Mouse (Mus musculus): ENCODE measurements at regions not wholly inside any gene's neighbourhood (a gene's known extent, or its start where the extent isn't known, plus 50 kb on each side); places are given as distances from the start of the nearest gene placed in this dataset.
A peak's percentile ranks its signal among the peaks of the same experiment; 100 is the strongest.

DNA sequence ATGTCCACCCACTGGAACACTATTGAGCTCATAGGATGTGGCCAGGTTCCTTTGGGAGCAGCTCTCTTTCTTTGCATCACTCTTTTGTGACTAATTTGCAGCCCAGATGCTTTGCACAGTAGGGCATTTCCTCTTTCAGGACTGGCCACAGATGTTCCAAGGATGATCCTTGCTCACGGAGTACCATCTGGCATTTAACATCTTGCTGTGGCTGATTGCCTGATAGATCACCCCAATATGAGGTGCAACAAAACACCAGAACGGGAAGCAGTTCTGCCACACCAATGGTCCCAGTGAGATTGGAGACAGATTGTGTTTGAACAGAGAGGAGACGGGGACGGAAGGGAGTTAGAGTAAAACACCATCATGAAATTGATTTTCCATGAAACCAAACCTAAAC, 423.0 kb downstream of the Rwdd3 start:
- DNase-seq (ENCODE audit: low spot score in 2 of 2), result no peak

DNA sequence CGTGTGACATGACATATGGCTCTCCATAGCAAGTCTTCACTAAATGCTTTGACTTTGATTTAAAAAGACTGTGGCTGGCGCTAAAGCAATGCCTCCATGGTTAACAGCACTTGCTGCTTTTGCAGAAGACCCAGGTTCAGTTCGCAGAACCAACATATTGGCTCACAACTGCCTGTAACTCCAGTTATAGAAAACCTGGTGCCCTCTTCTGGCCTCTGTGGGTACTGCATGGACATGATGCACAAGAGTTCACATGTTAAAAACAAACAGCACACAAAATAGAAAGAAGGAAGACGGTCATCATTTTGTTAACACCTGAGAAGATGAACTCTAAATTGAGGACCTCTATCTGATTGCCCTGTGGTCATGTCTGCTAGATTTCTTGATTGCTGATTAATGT, 423.8 kb downstream of the Rwdd3 start:
- peak in 1 of 2 experiments; percentile 28 for DNase-seq (ENCODE audit: low spot score in 2 of 2)

DNA sequence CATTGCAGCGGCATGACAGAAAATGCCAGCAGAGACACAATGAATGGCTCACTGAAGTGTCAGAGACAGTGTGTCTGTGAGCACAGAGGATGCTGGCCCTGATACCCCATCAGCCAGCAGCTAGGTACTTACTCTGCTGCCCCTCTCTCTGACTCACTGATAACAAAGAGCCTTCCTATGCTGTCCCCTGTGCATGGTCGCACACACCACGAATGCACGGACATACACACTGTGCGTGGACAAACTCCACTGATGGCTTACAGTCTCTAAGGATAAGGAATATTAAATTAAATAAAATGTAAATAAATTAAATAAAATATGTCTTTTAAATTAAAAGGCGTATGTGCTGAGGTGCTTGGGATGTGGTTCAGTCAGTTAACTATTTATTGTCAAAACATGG, 438.2 kb downstream of the Rwdd3 start:
- no peak for DNase-seq (ENCODE audit: low spot score in 2 of 2)

DNA sequence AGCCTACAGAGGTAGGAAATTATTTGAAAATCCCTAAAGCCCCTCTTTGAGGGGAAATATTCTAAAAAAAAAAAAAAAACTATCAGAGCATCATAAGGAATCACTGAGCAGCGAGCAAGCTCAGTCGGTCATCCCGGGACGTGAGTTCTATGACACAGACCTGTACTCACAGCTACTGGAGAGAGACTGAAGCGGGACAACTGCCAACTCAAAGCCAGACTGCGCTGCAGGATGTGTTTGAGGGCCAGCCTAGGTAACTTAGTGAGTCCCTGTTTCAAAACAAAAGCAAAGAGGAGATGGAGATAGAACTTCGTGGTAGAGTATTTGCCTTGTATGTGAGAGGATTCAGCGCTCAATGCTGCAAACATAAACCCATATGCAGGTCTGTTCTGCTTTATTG, 439.1 kb downstream of the Rwdd3 start:
- no peak for DNase-seq (ENCODE audit: low spot score in 2 of 2)

DNA sequence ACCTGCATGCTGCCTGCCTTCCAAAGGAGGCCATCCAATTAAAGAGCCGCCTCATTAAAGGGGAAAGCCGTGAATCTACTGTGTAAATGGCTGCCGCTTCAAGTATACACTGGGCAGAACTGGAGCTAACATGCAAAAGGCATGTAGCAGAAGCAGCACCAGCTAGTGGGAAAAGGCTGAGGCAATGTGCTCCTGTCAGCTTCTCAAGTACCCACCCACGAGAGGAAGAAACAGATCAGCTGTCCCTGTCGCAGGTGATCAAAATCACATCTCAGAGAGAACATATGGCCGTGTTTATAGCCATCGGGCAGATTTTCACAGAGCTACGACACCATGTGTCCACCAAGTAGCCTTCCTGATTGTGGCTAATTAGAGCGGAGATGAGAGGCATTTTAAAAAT, 440.2 kb downstream of the Rwdd3 start:
- peak; percentile 27 to 50 for DNase-seq (ENCODE audit: low spot score in 2 of 2)

DNA sequence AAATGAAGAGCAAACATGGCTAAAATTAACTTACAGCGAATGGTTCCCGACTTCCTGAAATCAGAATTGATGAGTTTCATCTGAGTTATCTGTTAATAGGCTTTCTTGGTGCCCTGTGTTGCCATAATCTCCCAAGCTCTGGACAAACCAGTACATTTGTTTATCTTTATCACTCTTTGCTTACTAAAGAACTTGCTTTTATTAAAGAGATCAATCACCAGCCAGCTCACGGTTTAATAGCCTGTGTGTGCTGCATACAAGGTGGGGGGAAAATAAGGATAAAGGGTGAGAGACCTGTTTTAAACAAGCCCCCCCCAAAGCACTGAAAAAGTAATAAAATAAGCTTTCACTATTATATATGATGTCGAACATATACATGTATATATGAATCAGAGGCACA, 441.3 kb downstream of the Rwdd3 start:
- DNase-seq (ENCODE audit: low spot score in 2 of 2), result no peak

DNA sequence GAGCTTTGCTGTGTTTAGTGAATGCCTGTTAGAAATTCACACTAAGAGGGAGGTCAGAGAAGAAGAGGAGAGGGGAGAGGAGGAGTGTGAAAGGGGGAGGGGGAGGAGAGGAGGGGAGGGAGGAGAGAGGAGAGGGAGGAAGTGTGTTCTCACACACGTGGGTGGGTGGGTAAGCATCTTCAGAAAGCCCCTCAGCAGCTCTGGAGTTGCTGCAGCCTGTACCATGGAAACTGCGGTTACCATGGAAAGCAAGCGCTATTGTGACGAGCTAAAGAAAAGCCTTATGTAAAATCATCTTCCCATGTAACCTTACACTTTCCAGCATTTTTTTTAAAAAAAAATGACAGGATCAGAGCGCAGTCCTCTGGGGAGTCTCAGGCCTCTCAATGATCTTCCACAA, 441.8 kb downstream of the Rwdd3 start:
- peak; percentile 79 to 92 for DNase-seq (ENCODE audit: low spot score in 2 of 2)

DNA sequence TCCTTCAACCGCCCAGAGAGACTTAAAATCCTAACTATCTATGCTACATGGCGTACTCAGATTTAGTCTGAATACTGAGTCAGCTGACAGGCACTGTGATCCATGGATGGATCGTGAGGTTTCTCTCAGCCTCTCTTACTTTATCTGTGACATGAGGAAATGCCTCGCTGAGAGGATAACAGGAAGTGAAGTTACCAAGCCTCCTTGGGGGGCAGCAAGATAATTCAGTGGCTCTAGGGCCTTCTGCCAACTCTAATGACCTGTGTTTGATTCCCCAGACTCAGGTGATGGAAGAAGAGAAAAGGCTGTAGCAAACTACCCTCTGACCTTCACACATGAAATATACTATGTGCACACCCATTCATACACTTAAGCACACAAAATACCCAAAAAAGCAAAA, 486.3 kb downstream of the Rwdd3 start:
- DNase-seq (ENCODE audit: low spot score in 2 of 2), result no peak

DNA sequence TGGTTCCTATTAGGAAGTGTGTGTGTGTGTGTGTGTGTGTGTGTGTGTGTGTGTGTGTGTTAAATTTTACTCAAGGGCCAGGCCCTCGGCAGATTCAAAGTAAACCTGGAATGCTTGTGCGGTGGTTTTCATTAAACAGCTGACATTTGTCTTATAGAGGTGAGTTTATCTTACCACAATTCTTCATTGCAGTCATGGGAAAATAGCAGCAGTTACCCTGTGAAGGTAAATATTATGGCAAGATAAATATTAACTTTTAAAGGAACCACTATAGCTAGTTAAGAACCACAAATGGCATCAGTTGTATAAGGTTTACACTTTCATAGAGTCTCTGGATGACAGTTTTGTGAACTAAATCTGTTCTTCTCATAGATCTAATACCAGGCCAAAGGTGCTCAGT, 495.6 kb downstream of the Rwdd3 start:
- no peak for DNase-seq (ENCODE audit: low spot score in 2 of 2)

DNA sequence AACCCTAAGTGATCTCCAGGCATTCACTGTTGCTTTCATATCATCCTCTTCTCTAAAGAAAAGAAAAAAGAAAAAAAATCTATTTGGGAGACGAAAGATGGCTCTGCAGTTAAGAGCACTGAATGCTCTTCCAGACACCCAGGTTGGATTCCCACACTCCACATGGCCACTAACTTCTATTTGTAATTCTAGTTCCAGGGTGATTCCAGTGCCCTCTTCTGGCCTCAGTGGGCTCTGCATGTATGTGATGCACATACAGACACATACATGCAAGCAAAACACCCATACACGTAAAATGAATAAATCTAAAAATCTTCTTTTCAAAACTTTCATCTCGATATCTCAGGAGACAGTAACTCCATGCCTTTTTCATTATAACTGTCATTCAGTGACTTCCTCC, 502.8 kb downstream of the Rwdd3 start:
- peak in 1 of 2 experiments; percentile 21 for DNase-seq (ENCODE audit: low spot score in 2 of 2)

DNA sequence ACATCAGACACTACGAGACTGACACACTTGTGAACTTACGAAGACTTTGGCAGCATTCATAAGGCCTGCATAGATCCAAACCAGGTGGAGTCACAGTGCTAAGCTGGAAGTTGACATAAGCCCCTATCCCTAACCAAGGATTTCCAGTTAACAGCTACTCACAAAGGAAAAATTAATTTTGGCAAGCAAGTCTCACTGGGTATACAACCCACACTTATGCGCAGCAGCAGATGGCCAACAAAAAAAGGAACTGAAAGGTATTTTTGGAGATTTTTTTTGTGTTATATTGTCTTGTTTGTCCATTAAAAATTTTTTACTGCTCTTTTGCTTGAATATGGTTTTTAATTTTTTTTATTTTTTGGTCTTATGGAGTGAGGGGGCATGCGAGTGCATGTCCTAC, 509.0 kb downstream of the Rwdd3 start:
- peak in 1 of 2 experiments; percentile 27 for DNase-seq (ENCODE audit: low spot score in 2 of 2)

DNA sequence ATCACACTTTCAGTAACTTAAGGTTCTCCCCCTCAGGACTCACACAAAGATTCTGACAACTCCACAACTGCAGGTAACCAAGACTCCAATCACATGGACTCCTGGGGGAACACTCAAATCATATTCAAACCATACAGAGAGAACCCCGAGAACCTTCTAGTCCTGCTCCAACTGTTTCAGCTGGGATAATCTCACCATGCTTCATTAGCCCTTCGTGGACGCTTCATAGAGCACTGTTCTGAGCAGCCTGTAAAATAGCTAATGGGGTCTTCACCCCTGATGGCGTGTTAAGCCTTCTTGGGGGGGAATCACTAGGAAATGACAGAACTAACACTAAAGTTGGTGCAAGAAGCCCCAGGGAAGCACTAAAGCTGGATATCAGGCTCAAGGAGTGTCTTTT, 510.7 kb downstream of the Rwdd3 start:
- no peak for DNase-seq (ENCODE audit: low spot score in 2 of 2)

DNA sequence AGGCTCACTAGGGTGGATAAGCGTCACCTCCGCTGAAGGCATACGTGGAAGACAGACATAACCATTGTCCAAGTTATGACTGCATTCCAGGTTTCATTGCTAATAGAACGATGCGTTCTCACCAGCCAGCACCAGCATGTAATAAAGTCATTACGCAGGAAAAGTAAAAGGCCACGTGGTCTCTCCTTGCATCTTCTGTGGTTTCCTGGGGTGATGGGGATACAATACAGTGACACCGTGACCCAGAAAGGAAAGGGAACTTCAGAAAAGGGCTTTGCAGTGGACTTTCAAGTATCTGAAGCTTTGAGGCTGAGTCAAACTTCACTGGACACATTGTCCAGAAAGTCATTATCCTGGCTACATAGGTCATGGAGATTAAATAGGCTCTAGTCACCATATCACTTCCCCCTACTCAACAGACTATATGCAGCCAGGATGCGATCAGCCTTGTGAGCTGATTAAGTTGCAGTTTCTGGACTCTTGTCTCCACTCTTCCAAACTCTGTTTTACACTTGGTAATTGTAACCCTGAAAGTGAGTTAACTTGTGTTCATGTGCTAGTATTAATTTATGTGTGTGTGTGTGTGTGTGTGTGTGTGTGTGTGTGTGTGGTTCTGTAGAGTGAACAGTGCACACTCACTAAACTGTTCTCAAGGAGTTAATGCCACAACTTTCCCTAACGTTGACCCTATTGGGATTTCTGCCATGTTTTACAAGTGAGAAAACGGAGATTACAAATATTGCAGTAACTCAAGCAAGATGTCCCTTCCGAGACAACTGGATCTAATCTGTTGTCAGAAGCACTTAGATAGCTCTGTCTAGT, 522.2 kb downstream of the Rwdd3 start:
- DNase-seq (ENCODE audit: low spot score in 2 of 2), result no peak

DNA sequence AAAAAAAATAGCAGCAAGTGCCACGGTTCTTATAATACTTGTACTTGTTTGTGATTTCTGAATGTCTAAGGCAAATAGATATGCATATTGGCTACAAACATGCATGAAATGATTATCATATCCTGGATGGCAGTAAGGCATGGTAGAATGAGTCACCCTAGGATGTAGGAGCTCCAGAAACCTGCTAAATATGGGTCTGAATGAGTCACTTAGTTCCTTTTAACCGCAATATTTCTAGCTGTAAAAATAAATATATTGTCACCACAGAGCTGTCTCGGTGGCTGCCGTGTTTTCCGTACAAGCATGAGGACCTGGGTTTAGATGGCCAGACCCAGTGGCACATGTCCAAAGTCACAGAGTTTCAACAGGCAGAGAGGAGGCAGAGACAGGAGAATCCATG, 523.1 kb downstream of the Rwdd3 start:
- no peak for DNase-seq (ENCODE audit: low spot score in 2 of 2)

DNA sequence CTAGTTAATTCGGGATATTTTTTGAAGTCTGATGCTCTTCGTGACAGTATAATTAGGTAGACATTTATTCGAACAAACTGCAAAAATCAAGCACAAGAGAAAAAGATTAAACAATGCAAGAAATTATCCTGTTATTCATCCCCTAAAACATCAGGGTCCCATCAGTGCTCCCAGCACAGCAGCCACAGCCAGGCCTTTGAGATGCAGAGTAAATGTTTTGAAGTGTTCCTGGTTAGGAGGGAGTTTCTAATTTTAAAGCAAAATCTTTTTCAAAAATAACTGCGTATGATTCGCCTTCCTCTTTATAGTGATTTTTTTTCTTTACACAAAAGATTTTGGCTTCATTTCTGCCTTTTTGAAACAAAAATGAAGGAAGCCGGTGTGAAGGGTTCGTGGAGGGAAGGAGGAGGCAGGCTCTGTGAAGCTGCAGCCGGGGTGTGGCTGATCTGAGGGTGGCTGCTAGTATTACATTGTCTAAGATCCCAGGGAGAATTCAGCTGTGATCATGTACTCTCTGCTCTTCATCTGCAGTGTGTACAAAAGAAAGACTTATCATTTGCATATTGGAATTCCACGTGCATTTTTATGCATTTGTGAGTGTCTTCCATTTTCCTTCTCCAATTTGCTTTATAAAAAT, 534.7 kb downstream of the Rwdd3 start:
- peak; percentile 43 for DNase-seq (ENCODE audit: low spot score in 2 of 2)

DNA sequence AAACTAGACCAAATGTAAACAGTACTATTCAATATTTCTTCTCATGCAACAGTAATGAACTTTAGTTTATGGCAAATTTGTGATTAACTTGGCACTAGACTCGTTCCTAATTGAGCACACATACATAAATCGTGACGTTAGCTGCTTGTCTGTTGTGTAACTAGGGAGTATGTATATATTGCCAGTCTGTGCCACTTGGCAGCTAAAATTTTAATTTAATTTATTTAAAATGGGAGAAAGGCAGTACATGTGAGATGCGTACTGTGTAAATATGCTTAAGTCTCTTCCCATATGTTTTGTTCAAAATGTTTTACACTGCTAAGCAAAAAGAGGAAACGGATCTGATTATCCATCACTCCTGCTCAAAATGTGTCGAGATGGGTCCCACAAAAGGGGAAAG, 553.1 kb downstream of the Rwdd3 start:
- no peak for DNase-seq (ENCODE audit: low spot score in 2 of 2)

DNA sequence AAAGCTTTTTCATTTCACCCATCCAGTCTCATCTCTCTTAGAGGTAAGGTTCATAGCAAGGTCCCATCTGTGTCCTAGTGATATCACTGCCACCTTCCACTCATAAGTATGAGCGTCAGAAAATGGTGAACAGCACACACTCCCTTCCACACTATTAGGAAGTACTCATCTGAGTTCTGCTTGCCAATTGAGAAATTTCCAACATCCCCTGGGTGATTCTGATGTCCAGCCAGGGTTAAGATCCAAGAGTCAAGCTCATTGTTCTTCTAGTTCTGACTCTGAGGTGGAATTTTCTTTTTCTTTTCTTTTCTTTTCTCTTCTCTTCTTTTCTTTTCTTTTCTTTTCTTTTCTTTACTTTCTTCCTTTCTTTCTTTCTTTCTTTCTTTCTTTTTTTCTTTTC, 577.3 kb downstream of the Rwdd3 start:
- no peak for DNase-seq (ENCODE audit: low spot score in 2 of 2)

DNA sequence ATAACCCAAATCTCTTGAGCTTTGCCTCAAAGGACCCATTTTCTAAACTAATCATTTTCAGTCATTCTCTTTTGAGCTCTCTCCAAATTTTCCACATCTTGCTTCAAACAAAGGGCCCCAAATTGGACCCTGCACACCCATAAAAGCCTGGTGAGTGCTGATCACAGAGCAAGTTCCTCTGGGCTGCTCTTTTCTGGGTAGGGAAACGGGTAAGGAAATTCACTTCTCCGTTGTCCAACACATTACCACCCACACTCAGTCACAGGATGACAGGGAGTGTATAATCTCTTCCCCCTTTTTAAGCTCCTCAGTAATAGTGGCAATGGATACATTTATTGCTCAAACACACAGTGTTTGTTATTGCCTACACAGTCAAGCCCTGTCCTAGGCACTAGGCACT, 580.3 kb downstream of the Rwdd3 start:
- DNase-seq (ENCODE audit: low spot score in 2 of 2), result no peak

DNA sequence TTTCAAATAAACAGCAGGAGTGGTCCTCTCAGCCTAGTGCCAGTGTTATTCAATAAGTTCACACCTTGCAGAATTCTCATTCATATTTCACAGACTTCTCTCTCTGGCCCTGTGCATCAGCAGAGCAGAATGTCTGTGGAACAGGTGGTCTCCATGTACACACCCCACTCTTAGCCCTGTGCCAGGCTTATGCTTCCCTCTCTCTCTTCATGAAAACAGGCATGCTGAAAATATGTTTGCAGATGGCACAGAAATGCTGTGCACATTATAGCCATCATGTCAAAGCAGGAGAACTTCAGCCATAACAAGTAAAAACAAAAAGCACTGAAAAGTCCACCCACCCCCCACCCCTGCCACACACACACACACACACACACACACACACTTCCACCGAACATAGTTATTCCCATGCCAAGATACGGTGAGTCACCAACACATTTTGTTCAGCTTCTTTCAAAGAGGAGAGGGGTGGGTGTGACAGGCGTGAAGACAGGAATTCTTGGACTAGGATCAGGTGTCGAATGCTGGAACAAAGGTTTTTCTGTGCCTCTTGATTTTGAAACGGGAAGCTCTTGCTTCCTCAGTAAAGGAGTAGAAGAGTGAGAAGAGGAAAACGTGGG, 600.6 kb downstream of the Rwdd3 start:
- DNase-seq (ENCODE audit: low spot score in 2 of 2), result peak; percentile 29 to 66

DNA sequence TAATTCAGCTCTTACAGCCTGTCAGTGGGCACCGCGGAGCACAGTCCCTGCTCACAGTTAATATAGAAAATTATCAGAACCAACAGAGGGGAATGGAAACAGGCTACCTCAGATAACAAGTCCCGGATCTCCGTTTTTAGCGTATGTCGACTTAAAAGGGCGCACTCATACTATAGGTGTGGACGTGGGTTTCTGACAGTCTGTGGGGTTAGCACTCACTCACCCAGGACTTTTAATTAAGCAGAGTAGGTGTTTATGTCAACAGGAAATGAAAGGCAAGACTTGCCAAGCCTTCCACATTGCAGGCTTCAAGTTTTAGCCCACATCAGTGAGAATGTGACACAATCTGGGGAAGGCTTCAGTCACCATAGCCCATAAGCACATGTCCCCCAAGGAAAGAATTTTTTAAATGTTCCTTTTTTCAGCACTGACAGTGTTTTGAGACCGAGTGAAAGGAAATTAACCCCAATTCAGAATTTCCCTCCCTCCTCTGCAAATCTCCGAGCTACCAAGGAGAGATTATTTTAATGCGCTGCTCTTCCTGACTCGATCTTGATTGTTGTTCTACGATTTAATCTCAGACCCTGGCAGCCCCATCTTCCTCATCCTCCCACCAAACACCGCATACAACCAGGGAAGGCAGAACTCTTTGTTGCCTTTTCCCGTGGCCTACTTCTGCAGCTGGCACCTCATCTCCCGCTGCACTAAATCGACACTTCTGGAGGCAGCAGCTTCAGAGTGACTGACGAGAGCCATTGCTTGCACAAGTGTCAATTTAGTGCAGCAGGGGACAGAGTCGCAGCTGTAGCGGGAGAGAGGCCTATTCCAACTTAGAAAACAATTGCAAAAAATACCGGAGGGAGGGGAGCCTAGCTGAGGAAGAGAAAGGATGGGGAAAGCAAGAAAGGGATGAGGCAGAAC, 629.7 kb downstream of the Rwdd3 start:
- DNase-seq (ENCODE audit: low spot score in 2 of 2), result peak; percentile 29 to 31

DNA sequence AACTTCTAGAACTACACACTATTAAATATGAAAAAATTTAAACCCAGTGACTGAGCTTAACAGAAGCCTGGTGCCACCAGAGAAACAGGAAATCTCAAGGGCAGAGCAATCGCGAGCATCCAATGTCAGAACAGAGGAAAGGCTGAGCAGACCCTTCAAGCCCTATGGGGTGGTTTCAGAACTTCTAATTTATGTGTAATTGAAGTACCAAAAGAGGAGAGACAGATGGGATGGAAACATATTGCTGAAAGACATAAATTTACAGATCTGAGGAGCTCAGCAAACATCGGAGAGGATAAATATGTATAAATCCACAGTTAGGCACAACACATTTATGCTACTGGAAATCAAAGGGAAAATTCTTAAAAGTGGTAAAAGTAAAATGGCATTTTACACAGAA, 637.6 kb downstream of the Rwdd3 start:
- DNase-seq (ENCODE audit: low spot score in 2 of 2), result no peak
